ENCODE assay signal across 9 mouse cellular contexts in the genomic region with DNA sequence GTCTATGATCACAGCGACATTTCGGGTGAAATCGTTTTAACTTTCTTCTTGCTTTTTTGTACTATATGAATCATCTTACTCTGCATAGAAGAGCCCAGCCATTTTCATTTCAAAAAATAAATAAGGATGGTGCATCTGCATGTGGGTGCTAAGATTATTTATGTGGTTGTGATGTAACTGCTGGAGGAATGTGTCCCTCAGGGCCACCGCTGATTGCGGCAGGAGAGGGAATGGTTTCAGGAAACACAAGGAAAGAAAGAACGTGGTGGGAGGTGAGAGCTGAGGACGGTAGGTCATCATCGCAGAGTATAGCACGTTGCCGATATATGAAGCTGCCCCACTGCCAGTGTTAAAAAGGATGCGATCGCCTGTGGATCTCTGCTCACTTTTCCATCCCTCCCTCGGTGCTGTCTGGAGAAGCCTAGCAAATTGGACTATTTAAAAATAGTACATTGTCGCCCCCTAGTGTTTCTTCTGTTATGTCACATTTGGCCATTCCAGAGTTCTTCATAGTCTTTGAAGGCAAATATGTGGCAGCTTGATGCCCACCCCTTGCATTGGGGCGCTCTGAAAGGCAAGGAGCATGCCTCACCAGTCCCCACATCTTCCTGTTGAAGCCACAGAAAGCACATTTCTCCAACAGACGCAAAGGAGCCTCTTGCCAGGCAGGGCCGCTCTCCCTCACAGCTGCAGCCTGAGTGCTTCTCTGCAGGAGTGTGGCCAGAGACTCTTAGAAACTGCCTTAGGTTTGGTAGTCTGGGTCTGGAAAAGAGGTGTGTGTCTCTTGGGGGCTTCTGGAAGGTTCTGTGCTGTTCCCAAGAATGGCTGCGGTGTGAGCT.
DNase-seq lines count a peak whose midpoint lies in the region; ATAC-seq and TF ChIP-seq lines count a peak whose summit lies in the region.
"Had no signal": no experiment of that assay in that cellular context is flagged by ENCODE, and none has a peak within 500 bp of the region (broad histone marks: within the 10 kb centered on the region; RNA-seq: fewer than 3 reads in every experiment).

No protein-coding gene starts in this region.

- H3K4me3 ChIP-seq in heart, postnatal 0 days (ENCODE audit: low read depth, low read length), result no peak overlapping the region
- no peak overlapping the region for H3K4me3 ChIP-seq in liver, postnatal 0 days (ENCODE audit: low read depth, low read length)
- H3K4me3 ChIP-seq: stomach, embryonic 15.5 days had no signal

- no peaks in the 10 kb centered on the region for H3K9me3 ChIP-seq in heart, postnatal 0 days (replicated peaks; ENCODE audit: control insufficient read depth, low read length)
- no peaks in the 10 kb centered on the region for H3K9me3 ChIP-seq in liver, postnatal 0 days (ENCODE audit: low read length)
- H3K9me3 ChIP-seq: stomach, embryonic 15.5 days had no signal

- H3K4me2 ChIP-seq in heart, postnatal 0 days (ENCODE audit: low read depth, low read length), result peak overlapping the region; percentile 42; the same call in 1 of the 2 replicates
- H3K4me2 ChIP-seq in liver, postnatal 0 days (ENCODE audit: low read depth, low read length), result no peak overlapping the region
- H3K4me2 ChIP-seq: stomach, embryonic 15.5 days had no signal

- ATAC-seq in heart, postnatal 0 days (ENCODE audit: insufficient read depth, low read depth), result peak; percentile 49; the same call in 1 of the 2 replicates
- no peak for ATAC-seq in liver, postnatal 0 days

- H3K9ac ChIP-seq in heart, postnatal 0 days (replicated peaks; ENCODE audit: low read depth, low read length), result no peak overlapping the region
- H3K9ac ChIP-seq in liver, postnatal 0 days (replicated peaks), result no peak overlapping the region
- H3K9ac ChIP-seq: stomach, embryonic 15.5 days had no signal

- no peak overlapping the region for H3K27ac ChIP-seq in heart, postnatal 0 days (ENCODE audit: low read depth)
- H3K27ac ChIP-seq in liver, postnatal 0 days (ENCODE audit: low read depth), result no peak overlapping the region
- H3K27ac ChIP-seq: stomach, embryonic 15.5 days had no signal

- peak; percentile 71 for TF ChIP-seq CTCF in heart, postnatal 0 days (IDR thresholded peaks at IDR 0.05; ENCODE audit: low read depth)
- peak; percentile 64 for TF ChIP-seq CTCF in liver, postnatal 0 days (IDR thresholded peaks at IDR 0.05; ENCODE audit: low read depth)

- peak; percentile 15 for DNase-seq in urinary bladder, postnatal 25 days (ENCODE audit: low spot score)
- no peak for DNase-seq in urinary bladder, postnatal 10 days (ENCODE audit: low spot score)
- peak; percentile 61 for DNase-seq in embryo, embryonic 11.5 days (ENCODE audit: low read depth, low spot score)
- peak; percentile 70 for DNase-seq in heart, postnatal 0 days (ENCODE audit: low spot score)
- DNase-seq in kidney, postnatal 36 days, result peak; percentile 46 to 72
- DNase-seq in liver, postnatal 0 days, result no peak
- DNase-seq in retina, postnatal 7 days (ENCODE audit: low read depth, low spot score), result peak; percentile 69
- DNase-seq in spleen, postnatal 36 days (ENCODE audit: low spot score in 2 of 2), result no peak

- no peaks in the 10 kb centered on the region for H3K27me3 ChIP-seq in heart, postnatal 0 days (ENCODE audit: control insufficient read depth, insufficient read depth, low read length)
- H3K27me3 ChIP-seq in liver, postnatal 0 days (ENCODE audit: insufficient read depth, low read length), result no peaks in the 10 kb centered on the region
- H3K27me3 ChIP-seq: stomach, embryonic 15.5 days had no signal

- TF ChIP-seq EP300 in heart, postnatal 0 days (IDR thresholded peaks at IDR 0.05; ENCODE audit: low read depth), result no peak
- TF ChIP-seq EP300 in liver, postnatal 0 days (IDR thresholded peaks at IDR 0.05; ENCODE audit: low read depth), result no peak

- H3K4me1 ChIP-seq in heart, postnatal 0 days (ENCODE audit: control insufficient read depth, insufficient read depth), result peaks cover 3% of the 10 kb centered on the region; the same call in 1 of the 2 replicates
- H3K4me1 ChIP-seq in liver, postnatal 0 days (ENCODE audit: insufficient read depth), result no peaks in the 10 kb centered on the region; the same call in 1 of the 2 replicates
- H3K4me1 ChIP-seq: stomach, embryonic 15.5 days had no signal

- WGBS in heart, postnatal 0 days, result 39% methylated on average over 18 of the region's 18 CpGs
- 42% methylated on average over 18 of the region's 18 CpGs for WGBS in liver, postnatal 0 days (ENCODE audit: insufficient replicate concordance)

- 0 out of 2 replicates have a peak, but pooled peaks cover 6% of the 10 kb centered on the region for H3K36me3 ChIP-seq in heart, postnatal 0 days (replicated peaks; ENCODE audit: control insufficient read depth, insufficient read depth, low read length)
- H3K36me3 ChIP-seq in liver, postnatal 0 days (replicated peaks; ENCODE audit: insufficient read depth, low read length), result no peaks in the 10 kb centered on the region
- H3K36me3 ChIP-seq: stomach, embryonic 15.5 days had no signal

Comparison
In these comparisons a context has a peak if more than half of its experiments do, and no peak if none do; other contexts are left out.
1. DNase-seq: peak in urinary bladder, postnatal 25 days (single experiment), embryo, embryonic 11.5 days (single experiment), heart, postnatal 0 days (single experiment), kidney, postnatal 36 days (2 of 2) and retina, postnatal 7 days (single experiment); none in urinary bladder, postnatal 10 days (single experiment), liver, postnatal 0 days (single experiment) and spleen, postnatal 36 days (0 of 2).